Mouse (Mus musculus): ENCODE data around the gene Gosr2.

GRCm38 (mm10) chr11:103724331-103724771 is 26.7 kb upstream of the Gosr2 start:
- TF ChIP-seq EP300 (IDR thresholded peaks at IDR 0.05; ENCODE audit: low read depth) = no peak
- TF ChIP-seq CTCF (IDR thresholded peaks at IDR 0.05; ENCODE audit: low read depth) = no peak

Data from liver, embryonic 14.5 days (tissue).